Mouse (Mus musculus) myocyte (in vitro differentiated cells): Measurements from ENCODE around the gene Sfxn2. TPM values are rescaled to one million over a fixed set of nuclear protein-coding genes. Genes with fewer than 3 reads are reported as not detected.
A peak's percentile ranks its signal among the peaks of the same experiment; 100 is the strongest.
"Not testable (repeated sequence)": the region's sequence is repeated elsewhere in the genome, so short reads cannot be mapped to it uniquely, and the experiment has no call there.

Source experiments
- H3K27me3 ChIP-seq: one replicate; pipeline ENCODE4 v1.6.1; 2011; ENCODE audit not compliant: control insufficient read depth, insufficient read depth, insufficient read length
- H3K36me3 ChIP-seq: one replicate; pipeline ENCODE4 v1.6.1; 2011; ENCODE audit not compliant: control insufficient read depth, insufficient read depth
- H3K4me2 ChIP-seq: one replicate; pipeline ENCODE4 v1.6.1; 2011; ENCODE audit warnings: low read depth, control low read depth
- H3K4me3 ChIP-seq: one replicate; pipeline ENCODE4 v1.5.1; 2011; ENCODE audit warnings: mild to moderate bottlenecking, control low read depth, moderate library complexity
- H3K79me2 ChIP-seq: one replicate; pipeline ENCODE4 v1.6.1; 2011; ENCODE audit not compliant: control insufficient read depth, insufficient read depth
- H3ac ChIP-seq: one replicate; pipeline ENCODE4 v1.6.1; 2011; ENCODE audit not compliant: control insufficient read depth, insufficient read length
- CEBPB ChIP-seq: IDR thresholded peaks from 2 replicates; pipeline ENCODE4 v1.6.1; 2011; ENCODE audit warnings: mild to moderate bottlenecking, moderate library complexity; ENCODE audit not compliant: poor library complexity, insufficient read depth, severe bottlenecking
- E2F4 ChIP-seq: IDR thresholded peaks from one replicate; pipeline ENCODE4 v1.6.1; 2011; ENCODE audit warnings: mild to moderate bottlenecking, control low read depth, moderate library complexity; ENCODE audit not compliant: insufficient read depth
- MAX ChIP-seq: IDR thresholded peaks from one replicate; pipeline ENCODE4 v1.6.1; 2011; ENCODE audit warnings: low read depth, mild to moderate bottlenecking, control low read depth
- MYOD1 ChIP-seq, 3 experiments: IDR thresholded peaks; one replicate each; pipeline ENCODE4 v1.6.1; 2011; ENCODE audit warnings: control low read depth in 2 of 3, low read depth in 2 of 3, mild to moderate bottlenecking in 2 of 3, moderate library complexity in 1 of 3; ENCODE audit not compliant: insufficient read length in 2 of 3, control insufficient read depth in 1 of 3
- MYOG ChIP-seq, 3 experiments: IDR thresholded peaks; one replicate each; pipeline ENCODE4 v1.6.1; 2011; ENCODE audit warnings: control low read depth in 2 of 3, low read depth in 2 of 3, mild to moderate bottlenecking in 2 of 3; ENCODE audit not compliant: insufficient read length in 2 of 3, control insufficient read depth in 1 of 3, insufficient read depth in 1 of 3
- POLR2A ChIP-seq: IDR thresholded peaks from one replicate; pipeline ENCODE4 v1.6.1; 2011; ENCODE audit warnings: low read depth, mild to moderate bottlenecking, control low read depth, moderate library complexity; ENCODE audit not compliant: insufficient read length
- POLR2AphosphoS2 ChIP-seq: IDR thresholded peaks from one replicate; pipeline ENCODE4 v1.6.1; 2011; ENCODE audit warnings: low read depth, control low read depth; ENCODE audit not compliant: insufficient read length
- REST ChIP-seq: IDR thresholded peaks from one replicate; pipeline ENCODE4 v1.6.1; 2011; ENCODE audit warnings: mild to moderate bottlenecking, control low read depth, moderate library complexity; ENCODE audit not compliant: insufficient read depth, insufficient read length
- SRF ChIP-seq: IDR thresholded peaks from one replicate; pipeline ENCODE4 v1.6.1; 2011; ENCODE audit warnings: low read depth; ENCODE audit not compliant: control insufficient read depth, insufficient read length
- TCF12 ChIP-seq: IDR thresholded peaks from one replicate; pipeline ENCODE4 v1.6.1; 2011; ENCODE audit warnings: mild to moderate bottlenecking, control low read depth; ENCODE audit not compliant: poor library complexity, insufficient read depth, severe bottlenecking
- TCF3 ChIP-seq: IDR thresholded peaks from one replicate; pipeline ENCODE4 v1.6.1; 2011; ENCODE audit warnings: low read depth, control low read depth; ENCODE audit not compliant: insufficient read length
- USF1 ChIP-seq: IDR thresholded peaks from one replicate; pipeline ENCODE4 v1.6.1; 2011; ENCODE audit warnings: low read depth, mild to moderate bottlenecking, control low read depth, moderate library complexity
- polyA plus RNA-seq: library from polyadenylated mRNA; unstranded; fragments of >200 nt; fragmentation: generic; extraction: Trizol; gene quantifications from one replicate; pipeline ENCODE4 v1.2.1, GENCODE M21; 2012; ENCODE audit warnings: missing spikeins

The Sfxn2 gene
- polyA plus RNA-seq, 1 experiment: 0.62 TPM

DNA sequence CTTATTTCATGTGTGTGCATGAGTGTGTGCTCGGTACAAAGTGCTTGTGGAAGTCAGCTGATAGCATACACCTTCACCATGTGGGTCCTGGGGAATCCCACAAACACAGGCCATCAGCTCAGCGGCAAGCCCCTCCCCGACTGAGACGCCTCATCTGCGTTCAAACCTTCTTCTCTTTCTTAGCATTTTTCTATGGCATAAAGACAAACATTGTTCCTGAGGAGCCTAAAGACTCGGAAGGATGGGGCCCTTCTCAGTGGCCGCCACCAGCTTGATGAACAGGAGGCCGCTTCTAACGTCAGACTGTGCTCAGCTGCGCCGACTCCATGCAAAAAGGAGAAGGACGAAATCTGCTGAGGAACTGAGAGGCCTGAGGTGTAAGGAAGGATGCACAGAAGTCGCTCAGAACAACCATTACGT lies 9.1 kb upstream of the Sfxn2 start:
- Histone ChIP-seq H3K36me3 (no peaks in the 10 kb centered on the region), H3K4me3 (no peak overlapping the region), H3K4me2 (no peak overlapping the region), H3ac (no peak overlapping the region), H3K79me2 (no peaks in the 10 kb centered on the region), H3K27me3 (no peaks in the 10 kb centered on the region)
- TF ChIP-seq USF1 (no peak), TCF3 (no peak), SRF (no peak), MYOG (IDR thresholded peaks at IDR 0.05; ENCODE audit: control insufficient read depth in 1 of 3, insufficient read depth in 1 of 3, insufficient read length in 2 of 3, low read depth in 2 of 3) (no peak), MYOD1 (IDR thresholded peaks at IDR 0.05; ENCODE audit: control insufficient read depth in 1 of 3, insufficient read length in 2 of 3, low read depth in 2 of 3) (no peak), POLR2A (no peak), POLR2AphosphoS2 (no peak), REST (no peak), MAX (no peak), TCF12 (no peak), E2F4 (no peak), CEBPB (no peak)

DNA sequence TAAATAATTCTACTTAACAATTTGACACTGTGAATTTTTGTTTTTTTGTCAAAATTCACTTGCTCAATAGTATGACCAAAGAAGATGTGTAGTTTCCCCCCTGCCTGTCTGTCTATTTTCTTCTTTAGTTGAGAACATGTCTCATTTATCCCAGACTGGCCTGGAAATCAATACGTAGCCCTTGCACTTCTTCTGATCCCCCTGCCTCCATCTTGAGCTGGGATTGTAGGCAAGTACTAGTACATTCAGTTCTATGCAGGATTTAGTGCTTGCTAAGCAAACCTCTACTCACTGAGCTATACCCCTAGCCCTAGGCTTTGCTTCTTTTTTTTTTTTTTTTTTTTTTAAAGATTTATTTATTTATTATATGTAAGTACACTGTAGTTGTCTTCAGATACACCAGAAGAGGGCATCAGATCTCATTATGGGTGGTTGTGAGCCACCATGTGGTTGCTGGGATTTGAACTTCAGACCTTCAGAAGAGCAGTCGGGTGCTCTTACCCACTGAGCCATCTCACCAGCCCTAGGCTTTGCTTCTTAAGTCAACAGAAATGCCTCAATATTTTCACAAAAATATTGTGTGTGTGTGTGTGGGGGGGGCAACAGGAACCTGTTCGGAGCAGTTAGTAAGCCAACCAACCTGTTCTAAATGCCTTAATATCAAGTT lies 1.8 kb upstream of the Sfxn2 start:
- not testable (repeated sequence) for H3K27me3 ChIP-seq, H3ac ChIP-seq, H3K79me2 ChIP-seq, H3K36me3 ChIP-seq
- H3K4me2 ChIP-seq: peak overlapping the region; percentile 90
- H3K4me3 ChIP-seq: peak overlapping the region; percentile 69

DNA sequence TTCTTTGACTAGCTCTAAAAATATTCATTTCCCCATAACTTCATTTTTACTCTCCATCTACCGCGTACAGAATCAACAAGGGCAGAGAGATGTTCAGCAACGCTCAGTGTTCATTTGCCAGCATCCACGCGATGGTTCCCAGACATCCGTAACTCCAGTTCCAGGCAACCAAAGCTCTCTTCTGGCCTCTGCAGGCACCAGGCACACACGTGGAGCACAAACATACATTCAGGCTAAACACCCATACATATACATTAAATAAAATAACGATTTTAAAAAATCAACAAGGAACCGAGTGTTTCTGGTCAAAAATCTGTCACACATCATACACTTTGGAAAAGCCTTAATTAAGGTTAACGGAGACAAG lies 1.3 kb upstream of the Sfxn2 start:
- no peak overlapping the region for H3ac ChIP-seq

DNA sequence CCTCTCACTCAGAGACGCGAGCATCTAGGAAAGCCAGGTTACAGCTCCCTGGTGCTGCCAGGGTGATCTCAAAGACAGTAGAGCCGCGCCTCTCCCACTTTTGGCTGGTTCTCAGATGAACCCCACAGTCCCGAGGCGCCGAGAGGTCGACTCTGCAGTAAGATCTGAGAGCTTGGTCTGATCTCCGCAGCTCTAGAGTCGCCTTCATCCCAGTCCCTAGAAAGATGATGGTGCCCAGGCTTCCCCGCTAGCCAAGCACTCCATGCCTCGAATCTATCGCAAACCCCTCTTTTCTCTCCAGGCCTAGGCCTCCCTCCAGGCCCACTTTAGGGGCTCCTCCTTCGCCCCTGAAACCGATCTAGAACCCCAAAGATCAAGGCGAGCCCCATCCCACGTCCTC lies 617 bp upstream of the Sfxn2 start:
- H3K27me3 ChIP-seq: no peaks in the 10 kb centered on the region
- no peaks in the 10 kb centered on the region for H3K79me2 ChIP-seq
- TF ChIP-seq POLR2A: no peak
- TF ChIP-seq REST: no peak
- no peak for TF ChIP-seq MYOD1 (IDR thresholded peaks at IDR 0.05; ENCODE audit: control insufficient read depth in 1 of 3, insufficient read length in 2 of 3, low read depth in 2 of 3)
- no peak for TF ChIP-seq TCF12
- no peak for TF ChIP-seq CEBPB
- no peak for TF ChIP-seq MAX
- TF ChIP-seq E2F4: no peak
- no peak for TF ChIP-seq POLR2AphosphoS2
- TF ChIP-seq MYOG (IDR thresholded peaks at IDR 0.05; ENCODE audit: control insufficient read depth in 1 of 3, insufficient read depth in 1 of 3, insufficient read length in 2 of 3, low read depth in 2 of 3): no peak
- no peak for TF ChIP-seq TCF3
- TF ChIP-seq SRF: no peak

More for the DNA sequence above, 1.3 kb upstream of the Sfxn2 start:
- H3K4me2 ChIP-seq: peak overlapping the region; percentile 90
- H3K79me2 ChIP-seq: no peaks in the 10 kb centered on the region
- H3K4me3 ChIP-seq: peak overlapping the region; percentile 69
- no peaks in the 10 kb centered on the region for H3K36me3 ChIP-seq
- TF ChIP-seq MYOG (IDR thresholded peaks at IDR 0.05; ENCODE audit: control insufficient read depth in 1 of 3, insufficient read depth in 1 of 3, insufficient read length in 2 of 3, low read depth in 2 of 3): no peak
- no peaks in the 10 kb centered on the region for H3K27me3 ChIP-seq

DNA sequence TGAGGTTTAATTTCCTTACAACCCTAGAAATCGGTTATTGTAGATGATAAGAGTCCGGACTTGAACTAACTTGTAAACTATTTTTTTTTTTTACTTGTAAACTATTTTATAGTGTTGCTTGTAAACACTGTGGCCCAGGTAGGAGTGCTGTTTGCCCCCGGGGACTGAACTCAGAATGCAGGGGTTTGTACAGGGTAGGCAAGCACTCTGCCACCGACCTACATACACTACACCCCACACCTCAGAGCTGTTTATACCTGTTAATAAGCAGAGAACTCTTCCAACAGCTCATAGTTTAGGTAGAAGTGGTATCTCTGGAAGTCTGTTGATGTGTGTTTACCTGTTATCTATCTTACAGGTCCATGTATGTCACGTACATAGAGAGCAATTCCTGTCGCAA lies 825 bp downstream of the Sfxn2 start:
- no peaks in the 10 kb centered on the region for H3K79me2 ChIP-seq

More for the DNA sequence above, 617 bp upstream of the Sfxn2 start:
- Histone ChIP-seq H3K36me3 (no peaks in the 10 kb centered on the region), H3K4me2 (peak overlapping the region; percentile 90), H3ac (peak overlapping the region; percentile 24), H3K4me3 (peak overlapping the region; percentile 69)

More for the DNA sequence above, 825 bp downstream of the Sfxn2 start:
- H3ac ChIP-seq: peak overlapping the region; percentile 24
- peak overlapping the region; percentile 69 for H3K4me3 ChIP-seq
- H3K4me2 ChIP-seq: peak overlapping the region; percentile 100
- no peaks in the 10 kb centered on the region for H3K36me3 ChIP-seq
- H3K27me3 ChIP-seq: no peaks in the 10 kb centered on the region
- no peak for TF ChIP-seq SRF
- no peak for TF ChIP-seq MYOG (IDR thresholded peaks at IDR 0.05; ENCODE audit: control insufficient read depth in 1 of 3, insufficient read depth in 1 of 3, insufficient read length in 2 of 3, low read depth in 2 of 3)
- TF ChIP-seq TCF12: no peak
- TF ChIP-seq TCF3: no peak
- TF ChIP-seq MYOD1 (IDR thresholded peaks at IDR 0.05; ENCODE audit: control insufficient read depth in 1 of 3, insufficient read length in 2 of 3, low read depth in 2 of 3): no peak
- TF ChIP-seq USF1: no peak
- no peak for TF ChIP-seq MAX
- no peak for TF ChIP-seq E2F4
- no peak for TF ChIP-seq CEBPB
- TF ChIP-seq POLR2A: no peak
- TF ChIP-seq REST: no peak
- TF ChIP-seq POLR2AphosphoS2: no peak
